Mouse (Mus musculus) kidney, embryonic 16.5 days (tissue): Measurements from ENCODE around the gene Gm5767. TPM values are rescaled to one million over a fixed set of nuclear protein-coding genes. Genes with fewer than 3 reads are reported as not detected.

Experiments
- ATAC-seq: fragments of 200-750 bp; cut with Nextera tagmentation; 2 replicates; pipeline ENCODE4 v1.8.0; 2017; ENCODE audit warnings: moderate TSS enrichment; ENCODE audit not compliant: low FRiP score, low TSS enrichment
- H3K27ac ChIP-seq: fragments of 300-500 bp; sonication (generic); 2 replicates; pipeline ENCODE4 v1.5.1; 2014; ENCODE audit warnings: low read length
- H3K27me3 ChIP-seq: fragments of 300-500 bp; sonication (generic); 2 replicates; pipeline ENCODE4 v1.6.1; 2014; ENCODE audit warnings: low read length, control low read depth, mixed read lengths; ENCODE audit not compliant: insufficient read depth
- H3K36me3 ChIP-seq: fragments of 300-500 bp; sonication (generic); 2 replicates; pipeline ENCODE4 v1.6.1; 2014; ENCODE audit warnings: low read length, control low read depth, mixed read lengths; ENCODE audit not compliant: insufficient read depth
- H3K4me1 ChIP-seq: fragments of 300-500 bp; sonication (generic); 2 replicates; pipeline ENCODE4 v1.6.1; 2014; ENCODE audit warnings: low read length, control low read depth, mixed read lengths; ENCODE audit not compliant: insufficient read depth
- H3K4me2 ChIP-seq: fragments of 300-500 bp; sonication (generic); replicated peaks from 2 replicates; pipeline ENCODE4 v1.6.1; 2014; ENCODE audit warnings: low read depth, low read length
- H3K4me3 ChIP-seq: fragments of 300-500 bp; sonication (generic); 2 replicates; pipeline ENCODE4 v1.5.1; 2014; ENCODE audit warnings: mild to moderate bottlenecking, low read length
- H3K9ac ChIP-seq: fragments of 300-500 bp; sonication (generic); replicated peaks from 2 replicates; pipeline ENCODE4 v1.6.1; 2014; ENCODE audit warnings: low read length
- H3K9me3 ChIP-seq: fragments of 300-500 bp; sonication (generic); 2 replicates; pipeline ENCODE4 v1.6.1; 2016; ENCODE audit warnings: low read length, control low read depth
- WGBS: fragments of 180-500 bp; shearing (Covaris S2); extraction: QIAGEN DNeasy Blood & Tissue Kit; methylation state at CpG from one replicate; pipeline ENCODE4 v1.1.7; 2014; 5-methylcytosine and 5-hydroxymethylcytosine counted together
- polyA plus RNA-seq: library from polyadenylated mRNA; unstranded; fragments of >200 nt; fragmentation: Nextera tagmentation; extraction: Ambion mirVana; gene quantifications from 2 replicates; pipeline ENCODE4 v1.2.1, GENCODE M21; 2015

The Gm5767 gene
- polyA plus RNA-seq, 1 experiment from 2014 or later: not detected

GRCm38 (mm10) chr16:8655108-8655507 lies 25.5 kb upstream of the Gm5767 start:
- Histone ChIP-seq H3K4me2 (no peak overlapping the region), H3K36me3 (peaks cover 53% of the 10 kb centered on the region)

GRCm38 (mm10) chr16:8655599-8655998 lies 25.0 kb upstream of the Gm5767 start:
- ATAC-seq: no peak; the same call in 1 of the 2 replicates
- Histone ChIP-seq H3K27me3 (no peaks in the 10 kb centered on the region), H3K4me1 (no peaks in the 10 kb centered on the region), H3K9ac (no peak overlapping the region), H3K36me3 (peaks cover 57% of the 10 kb centered on the region), H3K4me3 (no peak overlapping the region), H3K4me2 (no peak overlapping the region), H3K9me3 (no peaks in the 10 kb centered on the region), H3K27ac (no peak overlapping the region)
- WGBS: 81% methylated on average over 9 of the region's 9 CpGs

More at GRCm38 (mm10) chr16:8655108-8655507, 25.5 kb upstream of the Gm5767 start:
- Histone ChIP-seq H3K27me3 (no peaks in the 10 kb centered on the region), H3K4me3 (no peak overlapping the region), H3K9ac (no peak overlapping the region), H3K27ac (no peak overlapping the region), H3K4me1 (no peaks in the 10 kb centered on the region), H3K9me3 (no peaks in the 10 kb centered on the region)
- no peak for ATAC-seq
- 83% methylated on average over 6 of the region's 6 CpGs for whole genome bisulfite sequencing

GRCm38 (mm10) chr16:8656256-8656655 lies 24.3 kb upstream of the Gm5767 start:
- no peak overlapping the region for H3K27ac ChIP-seq
- no peaks in the 10 kb centered on the region for H3K4me1 ChIP-seq
- no peaks in the 10 kb centered on the region for H3K27me3 ChIP-seq
- no peaks in the 10 kb centered on the region for H3K9me3 ChIP-seq
- no peak overlapping the region for H3K4me3 ChIP-seq
- H3K36me3 ChIP-seq: peaks cover 51% of the 10 kb centered on the region
- no peak for ATAC-seq
- no peak overlapping the region for H3K9ac ChIP-seq
- 81% methylated on average over 2 of the region's 2 CpGs for WGBS
- no peak overlapping the region for H3K4me2 ChIP-seq

GRCm38 (mm10) chr16:8658349-8658748 lies 22.2 kb upstream of the Gm5767 start:
- H3K4me2 ChIP-seq: no peak overlapping the region
- peaks cover 42% of the 10 kb centered on the region for H3K36me3 ChIP-seq

GRCm38 (mm10) chr16:8658764-8659163 lies 21.8 kb upstream of the Gm5767 start:
- Histone ChIP-seq H3K36me3 (peaks cover 42% of the 10 kb centered on the region), H3K9ac (no peak overlapping the region), H3K4me3 (no peak overlapping the region), H3K27me3 (no peaks in the 10 kb centered on the region), H3K27ac (no peak overlapping the region), H3K4me2 (no peak overlapping the region), H3K9me3 (no peaks in the 10 kb centered on the region), H3K4me1 (no peaks in the 10 kb centered on the region)
- ATAC-seq: no peak
- 93% methylated on average over 4 of the region's 4 CpGs for WGBS

More at GRCm38 (mm10) chr16:8658349-8658748, 22.2 kb upstream of the Gm5767 start:
- Histone ChIP-seq H3K9ac (no peak overlapping the region), H3K27ac (no peak overlapping the region), H3K4me1 (no peaks in the 10 kb centered on the region), H3K4me3 (no peak overlapping the region), H3K9me3 (no peaks in the 10 kb centered on the region), H3K27me3 (no peaks in the 10 kb centered on the region)
- ATAC-seq: no peak
- 91% methylated on average over 4 of the region's 4 CpGs for WGBS

GRCm38 (mm10) chr16:8663022-8663421 lies 17.5 kb upstream of the Gm5767 start:
- peaks cover 20% of the 10 kb centered on the region; the same call in 1 of the 2 replicates for H3K36me3 ChIP-seq
- no peak overlapping the region for H3K9ac ChIP-seq
- no peak overlapping the region for H3K4me2 ChIP-seq
- H3K4me1 ChIP-seq: peaks cover 16% of the 10 kb centered on the region
- ATAC-seq: no peak
- no peaks in the 10 kb centered on the region for H3K9me3 ChIP-seq
- H3K4me3 ChIP-seq: no peak overlapping the region
- no peaks in the 10 kb centered on the region for H3K27me3 ChIP-seq
- H3K27ac ChIP-seq: 0 out of 2 replicates have a peak overlapping the region, but pooled peaks have one; percentile 33
- 69% methylated on average over 2 of the region's 2 CpGs for whole genome bisulfite sequencing

- peaks cover 19% of the 10 kb centered on the region; the same call in 1 of the 2 replicates for H3K36me3 ChIP-seq
- no peaks in the 10 kb centered on the region for H3K27me3 ChIP-seq
- H3K4me3 ChIP-seq: no peak overlapping the region
- peaks cover 16% of the 10 kb centered on the region for H3K4me1 ChIP-seq
- H3K27ac ChIP-seq: 0 out of 2 replicates have a peak overlapping the region, but pooled peaks have one; percentile 33
- 70% methylated on average over 24 of the region's 24 CpGs for WGBS
- no peaks in the 10 kb centered on the region for H3K9me3 ChIP-seq
- ATAC-seq: no peak
- H3K9ac ChIP-seq: peak overlapping the region; percentile 13; the same call in 1 of the 2 replicates
- H3K4me2 ChIP-seq: no peak overlapping the region
Observed at GRCm38 (mm10) chr16:8663606-8664539, 16.7 kb upstream of the Gm5767 start.

- no peak overlapping the region for H3K9ac ChIP-seq
- peaks cover 29% of the 10 kb centered on the region for H3K4me1 ChIP-seq
- no peaks in the 10 kb centered on the region for H3K27me3 ChIP-seq
- H3K9me3 ChIP-seq: no peaks in the 10 kb centered on the region
- no peak overlapping the region for H3K27ac ChIP-seq
- no peak overlapping the region for H3K4me3 ChIP-seq
- no peak overlapping the region for H3K4me2 ChIP-seq
- no peak for ATAC-seq
- peaks cover 8% of the 10 kb centered on the region; the same call in 1 of the 2 replicates for H3K36me3 ChIP-seq
- 83% methylated on average over 5 of the region's 5 CpGs for WGBS
Observed at GRCm38 (mm10) chr16:8665367-8665766, 15.2 kb upstream of the Gm5767 start.

- no peak for ATAC-seq
- no peak overlapping the region for H3K9ac ChIP-seq
Observed at GRCm38 (mm10) chr16:8666452-8666851, 14.1 kb upstream of the Gm5767 start.

GRCm38 (mm10) chr16:8667261-8667660 lies 13.3 kb upstream of the Gm5767 start:
- H3K9me3 ChIP-seq: no peaks in the 10 kb centered on the region
- H3K4me1 ChIP-seq: peaks cover 39% of the 10 kb centered on the region
- WGBS: 59% methylated on average over 7 of the region's 7 CpGs
- ATAC-seq: no peak
- H3K4me3 ChIP-seq: no peak overlapping the region
- H3K27me3 ChIP-seq: no peaks in the 10 kb centered on the region
- no peak overlapping the region for H3K9ac ChIP-seq
- H3K4me2 ChIP-seq: no peak overlapping the region
- no peak overlapping the region for H3K27ac ChIP-seq
- H3K36me3 ChIP-seq: 0 out of 2 replicates have a peak, but pooled peaks cover 4% of the 10 kb centered on the region

More at GRCm38 (mm10) chr16:8666452-8666851, 14.1 kb upstream of the Gm5767 start:
- Histone ChIP-seq H3K9me3 (no peaks in the 10 kb centered on the region), H3K27ac (no peak overlapping the region), H3K4me1 (peaks cover 38% of the 10 kb centered on the region), H3K4me3 (no peak overlapping the region), H3K36me3 (0 out of 2 replicates have a peak, but pooled peaks cover 4% of the 10 kb centered on the region), H3K27me3 (no peaks in the 10 kb centered on the region), H3K4me2 (no peak overlapping the region)
- WGBS: 55% methylated on average over 2 of the region's 2 CpGs
